Mouse (Mus musculus): ENCODE measurements around the gene Rcsd1. TPM values are rescaled to one million over a fixed set of nuclear protein-coding genes. Genes with fewer than 3 reads are reported as not detected.

Gene Rcsd1
- polyA plus RNA-seq, 1 experiment from 2014 or later = 111 TPM

DNA sequence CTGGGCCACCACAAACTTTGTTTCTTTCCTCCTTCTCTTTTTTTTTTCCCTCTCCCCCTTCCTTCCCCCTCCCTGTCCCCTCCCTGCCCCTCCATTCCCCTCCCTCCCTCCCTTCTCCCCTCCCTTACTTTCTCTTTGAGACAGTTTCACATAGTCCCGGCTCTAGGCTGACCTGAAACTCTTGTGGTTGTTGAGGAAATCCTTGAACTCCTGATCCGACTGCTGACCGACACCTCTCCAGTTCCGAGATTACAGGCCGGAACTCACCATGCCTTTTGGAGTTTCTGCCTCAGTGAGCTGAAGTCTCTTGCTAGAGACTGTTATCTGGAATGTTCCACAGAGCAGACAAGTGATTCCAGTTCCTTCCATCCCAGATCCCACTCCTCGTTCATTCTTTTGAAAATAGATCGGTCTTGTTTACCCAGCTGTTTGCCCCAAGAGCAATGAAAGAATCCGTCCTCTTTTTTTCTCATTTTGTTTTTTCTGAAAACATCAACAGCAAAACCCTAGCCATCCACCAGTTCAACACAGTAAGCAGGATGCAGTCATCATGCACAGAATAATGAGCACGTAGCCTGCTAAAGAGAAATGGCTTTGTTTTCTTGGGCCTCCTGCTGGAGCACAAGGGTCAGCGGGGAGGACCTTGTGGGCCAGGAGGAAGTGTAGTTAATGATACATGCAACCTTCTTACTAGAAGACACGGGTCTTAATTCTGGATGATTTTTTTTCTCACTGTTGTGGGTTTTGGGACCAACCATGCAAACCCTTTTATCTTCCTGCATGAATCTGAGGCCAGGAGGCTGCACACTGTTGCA, 14.9 kb upstream of the Rcsd1 start:
- Histone ChIP-seq H3K27me3 (ENCODE audit: control insufficient read depth, insufficient read depth, low read length) (no peaks in the 10 kb centered on the region), H3K9me3 (replicated peaks; ENCODE audit: control insufficient read depth, low read length) (no peaks in the 10 kb centered on the region), H3K4me3 (ENCODE audit: low read length) (no peak overlapping the region), H3K4me1 (ENCODE audit: control insufficient read depth, insufficient read depth, low read length) (peaks cover 3% of the 10 kb centered on the region; the same call in 1 of the 2 replicates), H3K9ac (ENCODE audit: low read length) (no peak overlapping the region), H3K27ac (ENCODE audit: low read length) (peak overlapping the region; percentile 38; the same call in 1 of the 2 replicates), H3K36me3 (ENCODE audit: control insufficient read depth, insufficient read depth) (no peaks in the 10 kb centered on the region), H3K4me2 (ENCODE audit: low read depth, low read length) (no peak overlapping the region)
- ATAC-seq (replicated peaks; ENCODE audit: extremely low read depth, insufficient read depth, low FRiP score) = peak; percentile 42; the same call in 1 of the 2 replicates
- WGBS = 44% methylated on average over 11 of the region's 11 CpGs

DNA sequence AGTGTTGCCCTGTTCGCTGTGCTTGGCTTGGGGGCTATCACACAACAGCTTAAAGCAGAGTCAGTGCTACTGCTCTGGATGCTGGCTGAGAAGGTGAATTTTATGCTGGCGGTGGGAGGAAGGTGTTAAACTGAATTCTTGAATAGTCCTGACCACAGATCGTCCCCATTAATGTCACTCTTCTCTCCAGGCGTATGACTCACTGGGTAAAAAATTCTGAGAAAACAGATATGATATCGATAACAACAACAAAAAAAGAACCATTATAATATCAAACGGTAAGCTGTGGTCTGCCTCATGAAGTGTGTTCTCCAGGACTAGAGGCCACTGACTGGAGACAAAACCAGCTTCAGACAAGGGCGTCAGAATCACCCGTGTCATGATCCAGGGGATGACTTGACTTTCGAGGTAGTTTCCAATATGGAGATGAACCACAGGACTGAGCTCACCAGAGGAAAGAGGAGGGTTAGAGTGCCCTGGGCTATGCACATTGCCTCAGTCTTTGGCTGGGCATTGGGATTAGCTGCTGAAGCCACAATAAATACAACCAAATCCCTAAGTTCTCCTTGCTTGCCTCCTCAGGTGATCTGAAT, 13.1 kb upstream of the Rcsd1 start:
- H3K27me3 ChIP-seq (ENCODE audit: control insufficient read depth, insufficient read depth, low read length) = no peaks in the 10 kb centered on the region
- H3K4me3 ChIP-seq (ENCODE audit: low read length) = no peak overlapping the region
- H3K36me3 ChIP-seq (ENCODE audit: control insufficient read depth, insufficient read depth) = no peaks in the 10 kb centered on the region
- peaks cover 16% of the 10 kb centered on the region for H3K4me1 ChIP-seq (ENCODE audit: control insufficient read depth, insufficient read depth, low read length)
- WGBS = 77% methylated on average over 9 of the region's 9 CpGs
- no peaks in the 10 kb centered on the region for H3K9me3 ChIP-seq (replicated peaks; ENCODE audit: control insufficient read depth, low read length)
- no peak for ATAC-seq (replicated peaks; ENCODE audit: extremely low read depth, insufficient read depth, low FRiP score)
- H3K4me2 ChIP-seq (ENCODE audit: low read depth, low read length) = no peak overlapping the region
- H3K27ac ChIP-seq (ENCODE audit: low read length) = no peak overlapping the region
- H3K9ac ChIP-seq (ENCODE audit: low read length) = no peak overlapping the region

DNA sequence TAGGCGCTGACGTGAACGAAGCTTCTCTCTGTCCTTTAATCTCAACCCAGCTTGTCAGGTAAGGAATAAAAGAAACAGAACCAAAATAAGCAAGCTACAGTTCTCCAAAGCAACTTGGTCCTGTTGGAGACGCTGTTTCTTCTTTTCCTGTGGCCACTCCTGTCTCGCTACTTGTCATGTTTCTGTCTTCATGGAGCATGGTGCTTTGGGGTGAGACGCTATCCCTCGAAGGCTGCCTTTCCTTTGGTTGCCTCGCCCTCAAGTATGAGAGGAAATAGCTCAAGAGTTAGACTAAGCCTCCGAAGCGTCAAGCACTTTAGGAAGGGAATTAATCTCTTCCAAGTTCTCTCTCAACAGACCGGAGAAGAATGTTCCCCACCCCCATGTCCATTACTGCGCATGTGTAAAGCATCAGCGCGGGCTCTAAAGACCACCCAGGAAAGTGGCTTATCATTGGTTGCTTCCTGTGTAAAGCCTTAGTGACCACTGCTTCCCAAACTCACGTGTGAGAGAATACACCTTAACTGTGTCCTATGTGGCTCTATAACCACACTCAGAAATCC, 9.1 kb upstream of the Rcsd1 start:
- peak overlapping the region; percentile 96 for H3K27ac ChIP-seq (ENCODE audit: low read length)
- no peaks in the 10 kb centered on the region for H3K27me3 ChIP-seq (ENCODE audit: control insufficient read depth, insufficient read depth, low read length)
- peaks cover 26% of the 10 kb centered on the region for H3K4me1 ChIP-seq (ENCODE audit: control insufficient read depth, insufficient read depth, low read length)
- H3K9ac ChIP-seq (ENCODE audit: low read length) = peak overlapping the region; percentile 68
- H3K9me3 ChIP-seq (replicated peaks; ENCODE audit: control insufficient read depth, low read length) = no peaks in the 10 kb centered on the region
- no peaks in the 10 kb centered on the region for H3K36me3 ChIP-seq (ENCODE audit: control insufficient read depth, insufficient read depth)
- WGBS = 24% methylated on average over 15 of the region's 15 CpGs
- H3K4me3 ChIP-seq (ENCODE audit: low read length) = peak overlapping the region; percentile 38
- peak; percentile 24; the same call in 1 of the 2 replicates for ATAC-seq (replicated peaks; ENCODE audit: extremely low read depth, insufficient read depth, low FRiP score)
- H3K4me2 ChIP-seq (ENCODE audit: low read depth, low read length) = peak overlapping the region; percentile 67

DNA sequence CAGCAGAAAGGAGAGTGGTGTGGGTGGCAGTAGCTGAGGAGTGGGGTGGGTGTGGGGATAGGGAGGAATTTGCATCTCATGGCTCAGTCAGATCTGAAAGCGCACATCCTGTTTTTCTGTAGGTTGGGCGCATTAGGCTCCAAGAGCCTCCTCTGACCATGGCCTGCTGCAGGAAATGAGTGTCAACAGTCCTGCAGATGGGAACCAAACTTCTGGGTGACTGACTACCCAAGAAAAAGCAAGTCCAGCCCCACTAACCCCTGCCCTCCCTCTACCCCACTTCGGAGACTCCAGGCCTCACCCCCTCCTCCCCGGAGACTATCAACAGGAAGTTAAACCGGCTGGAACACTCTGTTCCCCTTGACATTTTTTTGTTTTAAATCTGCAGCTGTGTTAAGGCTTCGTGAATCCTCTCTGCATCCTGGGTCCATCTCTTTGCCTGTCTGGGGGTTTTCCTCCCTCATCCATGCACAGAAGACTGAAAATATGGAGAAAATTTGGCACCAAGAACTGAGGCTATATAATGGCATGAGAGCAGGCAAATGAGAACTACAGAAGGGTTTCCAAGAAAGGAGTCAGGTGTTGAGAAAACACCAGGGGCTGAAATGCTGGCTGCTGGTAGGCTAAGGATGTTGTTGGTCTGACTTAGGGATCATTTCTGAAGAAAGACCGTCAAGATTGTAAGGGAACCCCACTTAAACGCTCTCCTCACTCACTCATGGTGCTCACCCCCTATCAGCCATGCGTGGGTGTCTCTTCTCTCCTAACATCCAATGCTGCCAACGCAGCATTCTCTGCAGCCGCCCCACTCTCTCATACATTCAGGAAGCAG, 8.4 kb upstream of the Rcsd1 start:
- Histone ChIP-seq H3K9me3 (replicated peaks; ENCODE audit: control insufficient read depth, low read length) (no peaks in the 10 kb centered on the region), H3K36me3 (ENCODE audit: control insufficient read depth, insufficient read depth) (no peaks in the 10 kb centered on the region), H3K4me2 (ENCODE audit: low read depth, low read length) (peak overlapping the region; percentile 67), H3K4me3 (ENCODE audit: low read length) (peak overlapping the region; percentile 38), H3K4me1 (ENCODE audit: control insufficient read depth, insufficient read depth, low read length) (peaks cover 28% of the 10 kb centered on the region), H3K9ac (ENCODE audit: low read length) (peak overlapping the region; percentile 68), H3K27me3 (ENCODE audit: control insufficient read depth, insufficient read depth, low read length) (no peaks in the 10 kb centered on the region), H3K27ac (ENCODE audit: low read length) (peak overlapping the region; percentile 96)
- ATAC-seq (replicated peaks; ENCODE audit: extremely low read depth, insufficient read depth, low FRiP score) = peak; percentile 78
- 21% methylated on average over 11 of the region's 11 CpGs for WGBS

DNA sequence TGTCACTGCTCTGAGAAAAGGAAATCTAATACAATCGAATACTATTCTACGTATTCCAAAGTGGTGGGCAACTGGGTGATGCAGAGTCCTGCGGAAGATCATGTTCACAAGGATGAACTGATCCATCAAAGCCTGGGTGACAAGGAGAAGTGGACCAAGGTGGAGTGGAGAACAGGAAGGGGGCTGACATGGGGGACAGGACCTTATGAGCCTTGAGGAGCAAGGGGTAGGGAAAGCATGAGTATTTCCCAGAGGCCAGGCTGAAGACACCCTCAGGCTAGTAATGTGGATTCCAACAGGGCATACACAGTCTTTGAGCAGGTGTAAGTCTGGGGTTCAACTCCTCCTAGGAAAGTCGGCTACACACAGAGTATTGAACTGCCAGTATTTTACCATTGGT, 6.9 kb upstream of the Rcsd1 start:
- ATAC-seq (replicated peaks; ENCODE audit: extremely low read depth, insufficient read depth, low FRiP score) = no peak

DNA sequence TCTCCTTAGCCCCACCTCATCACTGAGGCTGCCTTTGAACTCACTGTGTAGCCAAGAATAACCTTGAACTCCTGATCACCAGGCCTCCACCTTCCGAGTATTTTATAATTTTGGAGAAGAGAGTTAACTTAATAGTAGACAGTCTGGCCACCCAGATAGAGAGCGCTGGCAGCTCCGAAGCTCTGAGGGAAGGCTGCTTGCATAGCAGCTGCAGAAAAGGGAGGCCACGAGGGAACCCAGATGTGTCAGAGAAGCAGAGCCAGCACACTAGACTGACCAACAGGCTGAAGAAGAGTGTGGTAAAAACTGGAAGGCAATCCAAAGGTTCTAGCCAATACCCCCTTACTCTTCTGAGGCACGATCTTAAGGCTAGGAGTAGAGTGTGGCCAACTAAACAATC, 4.2 kb upstream of the Rcsd1 start:
- Histone ChIP-seq H3K9ac (ENCODE audit: low read length) (no peak overlapping the region), H3K27ac (ENCODE audit: low read length) (no peak overlapping the region), H3K4me3 (ENCODE audit: low read length) (no peak overlapping the region), H3K36me3 (ENCODE audit: control insufficient read depth, insufficient read depth) (no peaks in the 10 kb centered on the region), H3K27me3 (ENCODE audit: control insufficient read depth, insufficient read depth, low read length) (no peaks in the 10 kb centered on the region), H3K4me2 (ENCODE audit: low read depth, low read length) (no peak overlapping the region), H3K4me1 (ENCODE audit: control insufficient read depth, insufficient read depth, low read length) (peaks cover 35% of the 10 kb centered on the region), H3K9me3 (replicated peaks; ENCODE audit: control insufficient read depth, low read length) (no peaks in the 10 kb centered on the region)
- 60% methylated on average over 5 of the region's 5 CpGs for WGBS
- ATAC-seq (replicated peaks; ENCODE audit: extremely low read depth, insufficient read depth, low FRiP score) = no peak

More for the DNA sequence above, 6.9 kb upstream of the Rcsd1 start:
- Histone ChIP-seq H3K4me3 (ENCODE audit: low read length) (no peak overlapping the region), H3K27ac (ENCODE audit: low read length) (no peak overlapping the region), H3K36me3 (ENCODE audit: control insufficient read depth, insufficient read depth) (no peaks in the 10 kb centered on the region), H3K4me1 (ENCODE audit: control insufficient read depth, insufficient read depth, low read length) (peaks cover 28% of the 10 kb centered on the region), H3K4me2 (ENCODE audit: low read depth, low read length) (no peak overlapping the region), H3K9ac (ENCODE audit: low read length) (no peak overlapping the region), H3K27me3 (ENCODE audit: control insufficient read depth, insufficient read depth, low read length) (no peaks in the 10 kb centered on the region), H3K9me3 (replicated peaks; ENCODE audit: control insufficient read depth, low read length) (no peaks in the 10 kb centered on the region)
- 83% methylated on average over 4 of the region's 4 CpGs for WGBS

DNA sequence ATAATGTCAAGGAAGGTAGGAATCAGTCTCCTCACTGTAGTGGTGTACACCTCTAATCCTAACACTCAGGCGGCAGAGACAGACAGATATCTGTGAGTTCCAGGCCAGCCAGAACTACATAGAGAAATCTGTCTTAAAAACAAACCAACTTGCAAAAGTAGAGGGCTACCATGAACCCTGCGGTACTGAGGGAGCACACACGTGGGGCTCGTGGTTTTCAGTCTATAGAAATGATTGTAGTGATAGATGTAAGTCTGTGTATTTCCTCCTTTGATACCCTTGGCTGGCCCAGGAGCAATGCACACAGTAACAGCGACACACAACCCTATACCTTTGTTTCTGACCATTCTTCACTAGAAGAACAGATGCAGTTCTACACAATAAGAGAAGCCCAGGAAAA, 2.4 kb upstream of the Rcsd1 start:
- H3K9me3 ChIP-seq (replicated peaks; ENCODE audit: control insufficient read depth, low read length) = no peaks in the 10 kb centered on the region
- 77% methylated on average over 5 of the region's 5 CpGs for WGBS
- H3K36me3 ChIP-seq (ENCODE audit: control insufficient read depth, insufficient read depth) = no peaks in the 10 kb centered on the region
- no peak overlapping the region for H3K4me2 ChIP-seq (ENCODE audit: low read depth, low read length)
- no peak overlapping the region for H3K4me3 ChIP-seq (ENCODE audit: low read length)
- H3K27me3 ChIP-seq (ENCODE audit: control insufficient read depth, insufficient read depth, low read length) = no peaks in the 10 kb centered on the region
- no peak overlapping the region for H3K27ac ChIP-seq (ENCODE audit: low read length)
- H3K4me1 ChIP-seq (ENCODE audit: control insufficient read depth, insufficient read depth, low read length) = peaks cover 21% of the 10 kb centered on the region
- no peak overlapping the region for H3K9ac ChIP-seq (ENCODE audit: low read length)
- no peak for ATAC-seq (replicated peaks; ENCODE audit: extremely low read depth, insufficient read depth, low FRiP score)

DNA sequence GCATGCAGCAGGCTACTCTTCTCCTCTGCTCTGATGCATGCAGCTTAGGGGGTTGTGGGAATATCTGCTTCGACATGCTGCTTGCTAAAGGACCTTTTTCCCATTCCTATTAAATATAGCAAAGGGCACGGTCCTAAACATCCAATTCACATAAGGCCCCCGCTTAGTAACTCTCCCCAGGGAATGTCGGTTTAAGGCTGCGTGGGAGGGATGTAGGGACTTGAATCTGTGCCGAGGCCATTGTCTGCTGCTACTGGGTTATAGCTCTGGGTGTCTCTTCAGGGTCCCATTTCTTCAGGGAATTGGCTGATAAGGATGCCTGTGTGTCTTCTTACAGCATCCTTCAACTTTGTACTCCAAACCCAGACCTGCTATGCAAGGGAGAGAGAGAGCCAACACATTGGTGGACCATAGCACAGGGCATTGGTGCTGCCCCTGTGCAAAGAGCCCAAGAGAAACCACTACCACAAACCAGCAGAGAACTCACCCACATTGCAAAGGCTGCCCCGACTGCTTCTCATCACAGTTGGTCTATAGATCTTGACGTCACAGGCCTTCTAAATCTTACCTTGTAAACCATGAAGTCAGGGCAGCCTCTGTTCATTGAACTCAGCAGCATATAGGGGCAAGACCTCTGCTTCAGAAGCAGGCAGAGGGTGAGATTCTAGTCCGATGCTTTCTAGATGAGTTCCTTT, 724 bp downstream of the Rcsd1 start:
- H3K27ac ChIP-seq (ENCODE audit: low read length) = peak overlapping the region; percentile 95
- ATAC-seq (replicated peaks; ENCODE audit: extremely low read depth, insufficient read depth, low FRiP score) = no peak
- 31% methylated on average over 9 of the region's 9 CpGs for WGBS

More for the DNA sequence above, 724 bp downstream of the Rcsd1 start:
- H3K4me2 ChIP-seq (ENCODE audit: low read depth, low read length) = peak overlapping the region; percentile 88
- peak overlapping the region; percentile 92 for H3K9ac ChIP-seq (ENCODE audit: low read length)
- H3K9me3 ChIP-seq (replicated peaks; ENCODE audit: control insufficient read depth, low read length) = no peaks in the 10 kb centered on the region
- peak overlapping the region; percentile 75 for H3K4me3 ChIP-seq (ENCODE audit: low read length)
- no peaks in the 10 kb centered on the region for H3K36me3 ChIP-seq (ENCODE audit: control insufficient read depth, insufficient read depth)
- peaks cover 46% of the 10 kb centered on the region for H3K4me1 ChIP-seq (ENCODE audit: control insufficient read depth, insufficient read depth, low read length)
- no peaks in the 10 kb centered on the region for H3K27me3 ChIP-seq (ENCODE audit: control insufficient read depth, insufficient read depth, low read length)
